Mouse (Mus musculus) mature B cell (primary cell): Measurements from ENCODE around the gene Vmn2r60.
"Not testable (repeated sequence)": the region's sequence is repeated elsewhere in the genome, so short reads cannot be mapped to it uniquely, and the experiment has no call there.

Experiments
- in situ Hi-C: fragments of 300-500 bp; cut with MboI; formaldehyde crosslinking; loops from 2 replicates; pipeline ENCODE4 v1.14.3; 2019

Gene Vmn2r60

GRCm38 (mm10) chr7:42107470-42107869, at the start of gene Vmn2r60:
Gene Vmn2r60 (plus strand): TSS chr7:42107770.
- in situ Hi-C loops, result no loop called here

GRCm38 (mm10) chr7:42058923-42059322, 48.6 kb upstream of the Vmn2r60 start, which contains the start of gene Vmn2r59:
Gene Vmn2r59 (minus strand): TSS chr7:42059023.
- in situ Hi-C loops, result no loop called here

- in situ Hi-C loops, result not testable (repeated sequence)
Measured at GRCm38 (mm10) chr7:42107061-42107460, 509 bp upstream of the Vmn2r60 start.
